Mouse (Mus musculus) erythroblast, embryonic 14.5 days (primary cell): ENCODE results near the gene Pirt.

Experiments
- GATA1 ChIP-seq: IDR thresholded peaks from 2 replicates; pipeline ENCODE4 v1.6.1; 2012; ENCODE audit warnings: low read length, inconsistent platforms, mixed read lengths
- TAL1 ChIP-seq: IDR thresholded peaks from 3 replicates; pipeline ENCODE4 v1.6.1; 2012; ENCODE audit warnings: low read length, inconsistent platforms, mixed read lengths

DNA sequence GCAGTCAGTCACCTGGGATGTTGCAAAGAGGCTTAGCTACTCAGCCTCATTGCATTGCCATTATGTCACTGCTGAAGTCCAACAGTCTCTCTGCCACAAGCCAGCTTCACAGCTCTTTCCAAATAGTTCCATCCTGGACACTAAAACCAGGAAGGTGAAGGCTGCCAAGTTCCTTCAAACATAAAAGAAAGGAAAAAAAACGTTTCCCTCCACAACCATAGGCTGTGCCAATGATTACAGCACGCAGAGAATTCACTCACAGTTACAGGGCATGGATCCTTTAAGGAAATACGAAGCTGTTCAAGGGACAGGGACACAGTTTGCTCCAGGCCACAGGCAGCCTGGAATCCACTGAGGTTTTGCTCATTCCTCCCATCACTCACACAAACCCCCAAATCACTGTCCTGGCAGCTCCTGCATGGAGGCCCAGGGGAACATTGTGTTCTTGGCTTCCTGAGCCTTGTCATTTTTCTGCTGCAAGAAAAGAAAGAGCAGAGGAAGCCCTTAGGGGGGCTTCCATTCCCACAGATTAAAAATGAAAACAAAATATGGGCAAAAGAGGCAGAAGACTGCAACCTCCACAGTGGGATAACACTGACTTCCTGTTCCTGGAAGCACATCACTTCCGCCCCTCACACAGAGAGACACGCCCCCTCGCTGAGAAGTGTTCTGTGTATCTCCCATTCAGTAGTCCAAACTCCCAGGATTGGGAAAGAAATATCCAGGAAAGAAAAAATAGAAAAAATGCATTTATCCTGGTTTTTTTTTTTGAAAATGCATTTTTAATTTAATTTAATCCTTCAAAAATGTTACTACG, 29.3 kb upstream of the Pirt start:
- TF ChIP-seq GATA1 (no peak), TAL1 (no peak)
